Mouse (Mus musculus) kidney, adult 2 months (tissue): Measurements from ENCODE around the gene Fbxo42.

Source experiments
- CTCF ChIP-seq: fragments of 200-500 bp; conservative IDR thresholded peaks from 2 replicates; pipeline ENCODE4 v1.5.1; 2011; ENCODE audit warnings: low read depth, mild to moderate bottlenecking, control low read depth, low read length, moderate library complexity, mixed read lengths; ENCODE audit not compliant: insufficient read depth, insufficient read length
- POLR2A ChIP-seq: fragments of 200-500 bp; IDR thresholded peaks from one replicate; pipeline ENCODE4 v1.6.1; 2011; ENCODE audit warnings: low read depth, low read length, control low read depth

- TF ChIP-seq POLR2A: no peak
- TF ChIP-seq CTCF: no peak
These were observed 34.3 kb downstream of the Fbxo42 start for GRCm38 (mm10) chr4:141181981-141182380.
